Mouse (Mus musculus): ENCODE results near the gene Peli2.

DNA sequence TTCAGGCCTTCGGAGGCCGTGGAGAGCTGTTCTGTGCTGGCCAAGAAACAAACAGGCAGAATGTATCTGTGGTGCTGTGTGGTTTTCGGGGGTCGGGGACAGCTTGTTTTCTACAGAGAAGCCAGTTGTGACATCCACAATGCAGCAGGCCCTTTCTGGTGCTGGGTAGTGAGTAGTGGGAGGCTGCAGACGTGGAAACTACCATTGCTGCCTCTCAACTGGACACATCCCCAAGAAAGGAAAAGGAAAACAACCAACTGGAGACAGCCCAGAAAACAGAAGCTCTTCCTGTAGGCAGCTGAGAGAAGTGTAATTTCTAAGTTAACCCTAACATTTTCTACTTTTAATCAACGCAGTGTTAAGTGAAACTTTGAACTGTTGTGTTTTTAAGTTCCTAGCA is 9.4 kb downstream of the Peli2 start:
- TF ChIP-seq CTCF (IDR thresholded peaks at IDR 0.05; ENCODE audit: control insufficient read depth, insufficient read depth, low read length) (no peak), POLR2A (IDR thresholded peaks at IDR 0.05; ENCODE audit: borderline replicate concordance, control insufficient read depth, low read depth, low read length) (no peak)

Measured in bone marrow, adult 2 months (tissue).